Mouse (Mus musculus) mouse trophoblast stem cell (cell line): ENCODE measurements around the gene Tmem50b.

Source experiments
- in situ Hi-C, 2 experiments: fragments of 300-500 bp; cut with MseI, MboI; formaldehyde crosslinking; loops; 2 replicates in 1 of 2; 3 replicates in 1 of 2; pipeline ENCODE4 v1.15.1; 2025

Gene Tmem50b

GRCm38 (mm10) chr16:91609501-91610245, 12.1 kb upstream of the Tmem50b start:
- in situ Hi-C loops = no loop called here

GRCm38 (mm10) chr16:91606958-91607357, 9.4 kb upstream of the Tmem50b start:
- in situ Hi-C loops = no loop called here

- in situ Hi-C loops = no loop called here
Measured at GRCm38 (mm10) chr16:91605156-91605555, 7.6 kb upstream of the Tmem50b start.

- in situ Hi-C loops = no loop called here
Measured at GRCm38 (mm10) chr16:91601693-91602092, 4.1 kb upstream of the Tmem50b start.

DNA sequence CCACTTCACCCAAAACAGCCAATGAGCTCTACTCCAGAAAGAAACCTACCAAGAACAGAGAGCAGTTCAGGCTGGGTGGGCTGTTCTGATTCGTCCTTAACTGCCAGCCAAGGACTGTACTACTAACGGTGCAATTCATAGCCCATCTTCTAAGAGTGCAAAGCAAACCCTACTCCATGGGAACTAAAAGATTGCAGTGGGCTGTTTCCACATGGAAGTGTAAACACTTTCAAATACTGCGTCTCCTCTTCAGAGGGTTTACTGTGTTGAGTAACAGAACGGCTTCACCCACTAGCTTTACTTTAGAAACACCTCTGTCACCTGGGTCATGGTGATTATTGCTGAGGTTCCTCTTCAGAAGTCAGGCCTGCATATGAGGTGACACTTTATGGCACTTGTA, 3.5 kb upstream of the Tmem50b start:
- in situ Hi-C loops = no loop called here

- in situ Hi-C loops = no loop called here
Measured at GRCm38 (mm10) chr16:91599242-91599641, 1.6 kb upstream of the Tmem50b start.

- in situ Hi-C loops = no loop called here
Measured at GRCm38 (mm10) chr16:91596779-91597671, 575 bp downstream of the Tmem50b start.

DNA sequence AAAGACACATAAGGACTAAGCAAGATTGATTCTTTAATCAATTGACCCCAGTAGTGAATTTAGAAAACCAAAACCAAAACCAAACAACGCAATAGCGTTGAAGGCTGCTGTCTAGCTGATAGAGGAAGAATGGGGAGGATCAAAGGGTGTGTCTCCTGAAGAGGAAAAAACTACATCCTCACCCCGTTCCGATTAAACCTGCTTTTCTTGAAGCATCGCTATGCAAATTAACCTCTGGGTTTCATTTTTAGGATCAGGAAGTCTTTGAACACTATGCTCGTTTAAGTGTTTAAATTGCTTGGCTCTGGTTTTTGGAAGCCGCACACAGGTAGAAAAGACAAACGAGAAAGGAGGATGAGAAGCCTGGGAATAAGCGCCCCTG, 1.2 kb downstream of the Tmem50b start:
- in situ Hi-C loops = no loop called here

- in situ Hi-C loops = no loop called here
Measured at GRCm38 (mm10) chr16:91595076-91595475, 2.5 kb downstream of the Tmem50b start.

GRCm38 (mm10) chr16:91593262-91593661, 4.3 kb downstream of the Tmem50b start:
- in situ Hi-C loops = no loop called here

- in situ Hi-C loops = no loop called here
Measured at GRCm38 (mm10) chr16:91592162-91592561, 5.4 kb downstream of the Tmem50b start.

GRCm38 (mm10) chr16:91588703-91589102, 8.9 kb downstream of the Tmem50b start:
- in situ Hi-C loops = no loop called here

DNA sequence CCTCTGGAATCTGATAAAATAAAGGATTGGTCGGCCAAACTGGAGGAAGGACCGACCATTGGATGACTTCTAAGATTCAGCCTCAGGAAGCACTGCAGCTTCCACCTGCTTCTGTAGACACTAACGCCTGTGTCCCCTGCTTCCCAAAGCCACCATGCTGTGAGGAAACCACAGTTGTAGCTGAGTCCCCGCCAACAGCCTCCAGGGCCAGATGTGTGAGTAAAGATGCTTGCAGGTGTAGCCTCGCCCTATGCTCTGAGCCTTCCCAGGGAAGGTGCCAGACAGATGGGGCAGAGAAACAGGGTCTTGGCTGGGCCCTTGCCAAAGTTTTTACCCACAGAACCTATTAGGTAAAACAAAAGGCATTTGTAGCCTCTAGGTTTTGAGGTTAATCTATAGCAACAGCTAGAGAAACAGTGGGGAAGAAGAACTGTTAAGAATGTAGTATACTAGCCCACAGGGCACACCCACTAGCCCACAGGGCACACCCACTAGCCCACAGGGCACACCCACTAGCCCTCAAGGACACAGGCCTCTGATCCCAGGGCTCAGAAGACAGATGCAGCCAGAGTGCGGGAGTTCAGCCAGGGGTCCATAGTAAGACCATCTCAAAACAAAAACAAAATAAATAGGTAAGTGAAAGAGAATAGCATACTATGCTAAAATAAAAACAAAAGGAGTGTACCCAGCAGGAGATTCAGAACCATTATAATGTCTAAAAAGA, 9.7 kb downstream of the Tmem50b start:
- in situ Hi-C loops = no loop called here

- in situ Hi-C loops = no loop called here
Measured at GRCm38 (mm10) chr16:91586244-91586643, 11.4 kb downstream of the Tmem50b start.

DNA sequence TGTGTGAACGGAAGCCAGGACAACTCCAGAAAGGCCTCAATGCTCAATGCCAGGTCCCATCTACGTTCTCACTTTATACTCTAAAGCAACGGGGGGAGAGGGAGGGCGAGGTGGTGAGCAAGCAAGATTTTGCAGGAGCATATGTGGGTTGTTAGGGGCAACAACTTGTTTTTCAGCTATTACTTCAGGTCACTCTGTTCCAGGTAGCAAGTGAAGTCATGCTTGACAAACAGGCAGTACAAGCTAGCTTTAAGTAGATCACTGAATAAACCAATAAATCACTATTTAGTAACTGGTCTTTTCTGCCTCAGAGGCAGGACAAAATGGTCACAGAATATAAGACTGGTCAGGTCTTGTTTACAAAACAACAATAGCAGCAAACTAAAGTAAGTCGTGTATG, 12.0 kb downstream of the Tmem50b start:
- in situ Hi-C loops = no loop called here

DNA sequence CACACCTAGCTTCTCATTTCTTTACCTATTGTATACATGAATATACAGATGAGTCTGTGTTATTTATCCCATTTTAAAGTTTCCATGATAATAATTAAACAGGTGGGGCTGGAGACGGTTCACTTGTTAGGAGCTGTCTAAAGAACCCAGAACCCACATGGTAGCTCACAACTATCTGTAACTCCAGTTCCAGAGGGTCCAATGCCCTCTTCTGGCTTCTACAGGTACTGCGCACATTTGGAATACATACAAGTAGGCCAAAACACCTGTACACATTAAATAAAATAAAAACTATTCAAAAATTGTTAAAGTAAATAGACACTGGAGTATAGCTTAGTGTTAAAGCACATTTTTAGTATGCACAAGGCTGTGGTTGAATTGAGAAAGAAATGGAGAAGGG, 15.3 kb downstream of the Tmem50b start:
- in situ Hi-C loops = loop anchor here in 1 of 2 experiments (5.0 kb wide), 1 partner anchor 70 kb away; no protein-coding TSS in a partner anchor

DNA sequence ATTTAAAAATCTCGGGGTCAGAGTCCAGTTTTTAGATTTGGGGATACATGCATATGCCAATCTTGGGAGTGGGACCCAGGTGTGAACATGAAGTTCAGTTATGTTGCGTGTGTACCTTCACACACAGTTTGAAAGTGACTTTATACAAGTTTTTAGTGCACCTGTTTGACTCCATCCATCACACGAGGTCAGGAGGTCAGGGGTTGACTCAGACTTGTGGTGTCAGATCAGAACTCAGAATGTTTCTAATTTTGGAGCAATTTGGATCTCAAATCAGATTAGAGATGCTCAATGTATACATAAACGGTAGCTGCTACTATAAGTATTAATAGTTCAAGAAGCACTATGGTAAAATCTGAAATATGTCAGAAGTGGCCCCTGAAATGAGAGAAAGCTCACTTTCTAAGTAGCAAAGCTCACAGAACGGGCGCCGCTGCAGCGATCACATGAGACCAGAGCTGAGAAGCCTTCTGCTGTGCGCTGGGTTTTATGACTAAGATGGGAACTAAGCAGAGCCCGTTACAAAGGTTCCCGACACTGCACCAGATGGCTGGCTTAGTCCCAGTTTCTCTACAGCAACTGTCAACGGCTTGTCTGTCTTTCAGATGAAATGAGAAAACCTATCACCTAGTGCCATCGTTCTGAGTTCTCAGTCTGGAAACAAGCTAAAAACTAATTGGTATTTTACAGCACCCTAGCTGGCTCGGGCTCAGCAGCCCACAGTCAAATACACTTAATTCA, 18.4 kb downstream of the Tmem50b start:
- in situ Hi-C loops = no loop called here

DNA sequence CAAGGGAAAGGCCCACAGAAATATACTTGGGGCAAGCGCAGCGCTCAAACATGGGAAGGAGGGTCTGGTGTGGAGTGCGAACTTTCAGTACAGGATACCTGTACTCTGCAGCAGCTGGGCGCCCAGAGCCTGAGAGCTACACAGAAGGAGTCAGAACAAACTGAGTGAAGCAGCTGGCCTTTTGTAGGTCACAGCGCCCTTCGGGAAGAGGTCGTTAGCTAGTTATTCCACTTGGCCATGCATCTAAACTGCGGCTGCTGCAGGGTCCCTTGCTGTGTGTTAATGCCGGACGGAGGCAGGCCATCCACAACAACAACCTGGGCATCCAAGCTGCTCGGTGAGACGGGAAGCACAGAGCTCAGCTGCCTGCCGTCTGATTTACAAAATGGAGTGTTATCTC, 22.4 kb downstream of the Tmem50b start:
- in situ Hi-C loops = no loop called here

DNA sequence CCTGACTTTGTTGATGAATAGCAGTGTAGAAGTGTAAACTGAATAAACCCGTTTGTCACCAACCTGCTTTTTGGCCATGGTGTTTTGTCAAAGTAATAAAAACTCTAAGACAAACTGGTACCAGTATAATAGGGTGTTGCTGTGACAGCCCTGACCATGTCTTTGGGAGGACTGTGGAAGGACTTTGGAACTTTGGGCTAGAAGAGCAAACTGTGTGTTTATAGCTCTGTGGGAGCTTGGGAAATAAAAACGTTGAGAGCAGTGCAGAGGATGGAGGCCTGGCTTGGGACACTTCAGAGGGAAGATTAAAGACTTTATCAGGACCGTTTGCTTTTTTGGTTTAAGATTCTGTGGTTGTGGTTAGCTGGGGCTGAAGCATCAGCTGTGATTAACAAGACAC, 26.5 kb downstream of the Tmem50b start:
- in situ Hi-C loops = no loop called here

GRCm38 (mm10) chr16:91568960-91569359, 28.6 kb downstream of the Tmem50b start:
- in situ Hi-C loops = no loop called here

GRCm38 (mm10) chr16:91566002-91566401, 31.6 kb downstream of the Tmem50b start:
- in situ Hi-C loops = no loop called here
